Comparison of ENCODE assay signal across 28 mouse cellular contexts in genomic region chr17:68280915-68281314, GRCm38 (mm10). TPM values are rescaled to one million over a fixed set of nuclear protein-coding genes. Genes with fewer than 3 reads are reported as not detected.
A peak's percentile ranks its signal among the peaks of the same experiment; 100 is the strongest.
DNase-seq lines count a peak whose midpoint lies in the region; ATAC-seq and TF ChIP-seq lines count a peak whose summit lies in the region.
"Had no signal": no experiment of that assay in that cellular context is flagged by ENCODE, and none has a peak within 500 bp of the region (broad histone marks: within the 10 kb centered on the region; RNA-seq: fewer than 3 reads in every experiment).

No protein-coding gene starts in this region.

- peak; percentile 36 for DNase-seq in lung, postnatal 0 days (ENCODE audit: low spot score)
- no peak for DNase-seq in lung, postnatal 36 days
- no peak for DNase-seq in cerebellum, adult 9-11 months
- DNase-seq in natural killer cell, adult 2 months (ENCODE audit: low spot score in 2 of 2): no peak
- DNase-seq: adrenal gland, adult 8-10 months; adrenal gland, postnatal 14 days; adrenal gland, postnatal 36 days; B cell, adult 2 months; cerebellum, adult 11-12 months; cerebellum, adult 2 months; cerebellum, adult 9-10 months; cerebellum, postnatal 14 days; cerebellum, postnatal 36 days; embryo, embryonic 11 days had no signal

- ATAC-seq in lung, postnatal 0 days: no peak; the same call in 1 of the 2 replicates
- peak; percentile 95 for ATAC-seq in intestine, embryonic 16.5 days
- ATAC-seq: activated CD4-positive, CD25-positive, alpha-beta regulatory T cell, adult 4 months; CD4-positive, CD25-positive, alpha-beta regulatory T cell, adult 4 months; forebrain, embryonic 14.5 days; forebrain, embryonic 16.5 days; Patski had no signal

- no peak for TF ChIP-seq CTCF in lung, postnatal 0 days (IDR thresholded peaks at IDR 0.05)

- H3K4me1 ChIP-seq in lung, postnatal 0 days (ENCODE audit: insufficient read depth, low read depth, low read length): no peaks in the 10 kb centered on the region
- peaks cover 3% of the 10 kb centered on the region; the same call in 1 of the 2 replicates for H3K4me1 ChIP-seq in intestine, embryonic 16.5 days (ENCODE audit: control insufficient read depth, insufficient read depth, low read length)
- H3K4me1 ChIP-seq: embryonic facial prominence, embryonic 15.5 days had no signal

- WGBS in lung, postnatal 0 days: 64% methylated on average over 2 of the region's 2 CpGs
- WGBS in intestine, embryonic 16.5 days: 59% methylated on average over 2 of the region's 2 CpGs

- H3K4me2 ChIP-seq in lung, postnatal 0 days (replicated peaks; ENCODE audit: low read depth, low read length): no peak overlapping the region
- H3K4me2 ChIP-seq in intestine, embryonic 16.5 days (ENCODE audit: low read depth, low read length): no peak overlapping the region
- H3K4me2 ChIP-seq: embryonic facial prominence, embryonic 13.5 days; embryonic facial prominence, embryonic 15.5 days; forebrain, embryonic 12.5 days had no signal

- H3K27me3 ChIP-seq in lung, postnatal 0 days (replicated peaks; ENCODE audit: insufficient read depth, low read length): no peaks in the 10 kb centered on the region
- H3K27me3 ChIP-seq in intestine, embryonic 16.5 days (replicated peaks; ENCODE audit: control insufficient read depth, insufficient read depth, low read length): no peaks in the 10 kb centered on the region
- H3K27me3 ChIP-seq: CH12.LX; embryonic facial prominence, embryonic 15.5 days; forebrain, embryonic 12.5 days; Patski had no signal

- no peaks in the 10 kb centered on the region for H3K9me3 ChIP-seq in lung, postnatal 0 days (ENCODE audit: low read length)
- H3K9me3 ChIP-seq in intestine, embryonic 16.5 days (ENCODE audit: control insufficient read depth, low read length): no peaks in the 10 kb centered on the region
- H3K9me3 ChIP-seq: embryonic facial prominence, embryonic 13.5 days; embryonic facial prominence, embryonic 15.5 days; forebrain, embryonic 10.5 days; forebrain, embryonic 12.5 days had no signal

- no peak for TF ChIP-seq EP300 in lung, postnatal 0 days (IDR thresholded peaks at IDR 0.05)

- H3K27ac ChIP-seq in lung, postnatal 0 days (ENCODE audit: low read length): no peak overlapping the region
- no peak overlapping the region for H3K27ac ChIP-seq in intestine, embryonic 16.5 days (ENCODE audit: low read length)
- H3K27ac ChIP-seq: embryonic facial prominence, embryonic 13.5 days; embryonic facial prominence, embryonic 15.5 days; forebrain, embryonic 10.5 days; forebrain, embryonic 12.5 days had no signal

- no peaks in the 10 kb centered on the region for H3K36me3 ChIP-seq in lung, postnatal 0 days (ENCODE audit: insufficient read depth, low read length)
- no peaks in the 10 kb centered on the region for H3K36me3 ChIP-seq in intestine, embryonic 16.5 days (ENCODE audit: control insufficient read depth, insufficient read depth, low read length)
- H3K36me3 ChIP-seq: embryonic facial prominence, embryonic 13.5 days; embryonic facial prominence, embryonic 15.5 days; forebrain, embryonic 10.5 days; forebrain, embryonic 12.5 days; G1E had no signal

- no peak overlapping the region for H3K9ac ChIP-seq in lung, postnatal 0 days (replicated peaks; ENCODE audit: low read depth)
- H3K9ac ChIP-seq in intestine, embryonic 16.5 days (ENCODE audit: low read depth, low read length): no peak overlapping the region
- H3K9ac ChIP-seq: embryonic facial prominence, embryonic 13.5 days; embryonic facial prominence, embryonic 15.5 days; forebrain, embryonic 12.5 days had no signal

- no peak overlapping the region for H3K4me3 ChIP-seq in lung, postnatal 0 days (ENCODE audit: low read depth, low read length)
- no peak overlapping the region for H3K4me3 ChIP-seq in intestine, embryonic 16.5 days (ENCODE audit: low read length)
- H3K4me3 ChIP-seq: embryonic facial prominence, embryonic 13.5 days; embryonic facial prominence, embryonic 15.5 days; erythroblast, embryonic 14.5 days; forebrain, embryonic 10.5 days; forebrain, embryonic 12.5 days had no signal

RNA-seq across cellular contexts. Expression of gene L3mbtl4, which starts 7.3 kb away (rescaled TPM):
- 0.05 and 0.08 TPM in 2 replicates for polyA plus RNA-seq in lung, postnatal 0 days (2015; fragmentation: Nextera tagmentation; extraction: Ambion mirVana)
- polyA plus RNA-seq in intestine, embryonic 16.5 days (2015; fragmentation: Nextera tagmentation; extraction: Ambion mirVana): 0.46 and 0.53 TPM in 2 replicates
- polyA plus RNA-seq: activated CD4-positive, CD25-positive, alpha-beta regulatory T cell, adult 4 months; CD4-positive, CD25-positive, alpha-beta regulatory T cell, adult 4 months; embryonic facial prominence, embryonic 11.5 days; embryonic facial prominence, embryonic 15.5 days; erythroblast, embryonic 14.5 days; G1E had no signal
